Mouse (Mus musculus) embryonic facial prominence, embryonic 10.5 days (tissue): ENCODE results near the gene Vegfb. TPM values are rescaled to one million over a fixed set of nuclear protein-coding genes. Genes with fewer than 3 reads are reported as not detected.
A peak's percentile ranks its signal among the peaks of the same experiment; 100 is the strongest.

Experiments
- DNase-seq: peaks from one replicate; pipeline ENCODE4 v3.0.0-alpha.2; 2017; ENCODE audit warnings: low spot score
- H3K27ac ChIP-seq: fragments of 300-500 bp; sonication (generic); replicated peaks from 2 replicates; pipeline ENCODE4 v1.5.1; 2016; ENCODE audit warnings: mild to moderate bottlenecking
- H3K27me3 ChIP-seq: fragments of 300-500 bp; sonication (generic); replicated peaks from 2 replicates; pipeline ENCODE4 v1.6.1; 2016; ENCODE audit warnings: low read depth, mild to moderate bottlenecking; ENCODE audit not compliant: poor library complexity, severe bottlenecking
- H3K36me3 ChIP-seq: fragments of 300-500 bp; sonication (generic); replicated peaks from 2 replicates; pipeline ENCODE4 v1.6.1; 2016; ENCODE audit warnings: mild to moderate bottlenecking, moderate library complexity
- H3K4me1 ChIP-seq: fragments of 300-500 bp; sonication (generic); 2 replicates; pipeline ENCODE4 v1.6.1; 2016
- H3K4me3 ChIP-seq: fragments of 300-500 bp; sonication (generic); 2 replicates; pipeline ENCODE4 v1.5.1; 2016; ENCODE audit warnings: mild to moderate bottlenecking, moderate library complexity
- H3K9me3 ChIP-seq: fragments of 300-500 bp; sonication (generic); 2 replicates; pipeline ENCODE4 v1.6.1; 2016; ENCODE audit warnings: mild to moderate bottlenecking
- WGBS: fragments of 180-500 bp; shearing (Covaris S2); methylation state at CpG from one replicate; pipeline ENCODE4 v1.1.7; 2016; 5-methylcytosine and 5-hydroxymethylcytosine counted together
- polyA plus RNA-seq: library from polyadenylated mRNA; unstranded; fragments of >200 nt; fragmentation: Nextera tagmentation; extraction: Ambion mirVana; gene quantifications from 2 replicates; pipeline ENCODE4 v1.2.1, GENCODE M21; 2016

Vegfb gene
- polyA plus RNA-seq, 1 experiment from 2014 or later, result 36.9 TPM

DNA sequence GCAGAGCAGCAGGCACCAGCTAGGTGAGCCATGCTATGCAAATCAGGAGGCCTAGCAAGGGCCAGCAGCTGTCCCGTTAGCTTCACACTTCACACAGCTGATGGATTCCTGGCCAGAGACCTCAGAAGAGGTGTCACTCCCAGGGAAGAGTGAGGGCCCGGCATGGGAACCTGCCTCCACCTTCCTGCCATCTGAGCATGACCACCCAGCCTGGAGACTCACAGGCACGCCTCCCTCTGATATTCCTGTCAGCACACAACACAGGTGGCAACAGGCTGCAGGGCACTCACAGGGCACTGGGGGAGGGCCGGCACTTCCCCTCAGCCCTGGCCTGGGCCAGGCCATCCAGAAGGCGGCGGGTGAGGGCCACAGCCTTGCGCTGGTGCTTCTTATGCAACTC is 32.0 kb downstream of the Vegfb start:
- H3K36me3 ChIP-seq, result peaks cover 69% of the 10 kb centered on the region
- no peaks in the 10 kb centered on the region for H3K9me3 ChIP-seq
- 87% methylated on average over 7 of the region's 7 CpGs for WGBS
- no peak for DNase-seq
- no peak overlapping the region; the same call in 1 of the 2 replicates for H3K27ac ChIP-seq
- H3K4me3 ChIP-seq, result 0 out of 2 replicates have a peak overlapping the region, but pooled peaks have one; percentile 1
- peaks cover 19% of the 10 kb centered on the region for H3K4me1 ChIP-seq
- no peaks in the 10 kb centered on the region for H3K27me3 ChIP-seq

DNA sequence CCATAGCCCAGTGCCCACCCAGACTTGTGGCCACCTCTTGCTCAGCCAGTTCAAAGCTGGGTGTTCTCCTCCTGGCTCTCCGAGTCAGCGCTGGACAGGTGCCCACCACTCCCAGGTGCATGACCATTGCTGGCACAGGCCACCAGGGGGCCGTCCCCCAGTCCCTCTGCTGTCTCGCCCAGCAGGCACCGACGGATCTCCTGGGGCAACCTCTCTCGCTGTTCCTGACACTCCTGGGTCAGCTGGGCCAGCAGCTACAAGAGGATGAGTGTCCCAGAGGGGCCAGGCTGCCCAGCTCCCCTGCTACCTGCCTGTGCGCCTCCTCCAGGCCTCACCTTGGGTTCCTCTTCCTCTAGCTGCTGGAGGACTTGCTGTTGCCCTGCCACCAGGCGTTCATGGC is 33.4 kb downstream of the Vegfb start:
- Histone ChIP-seq H3K36me3 (peaks cover 62% of the 10 kb centered on the region), H3K9me3 (no peaks in the 10 kb centered on the region), H3K4me3 (no peak overlapping the region), H3K27me3 (no peaks in the 10 kb centered on the region), H3K4me1 (peaks cover 32% of the 10 kb centered on the region), H3K27ac (no peak overlapping the region)
- peak; percentile 57 for DNase-seq
- WGBS, result 69% methylated on average over 9 of the region's 9 CpGs

DNA sequence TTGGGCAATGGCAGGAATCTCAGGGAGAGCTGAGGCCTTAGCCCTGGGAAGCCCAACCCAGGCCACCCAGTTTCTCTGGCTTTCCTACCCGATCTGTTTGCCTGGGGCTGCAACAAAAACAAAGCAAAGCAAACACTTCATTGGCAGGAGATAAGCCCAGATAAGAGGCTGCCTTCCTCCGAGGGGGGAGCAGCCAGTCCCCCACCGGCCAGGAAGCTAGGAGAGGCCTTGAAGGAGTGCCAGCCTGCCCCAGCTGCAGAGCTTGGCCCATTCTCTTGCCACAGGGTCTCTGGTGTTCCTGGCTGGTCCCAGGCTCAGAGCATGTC is 34.8 kb downstream of the Vegfb start:
- H3K27ac ChIP-seq, result peak overlapping the region; percentile 65; the same call in 1 of the 2 replicates
- H3K36me3 ChIP-seq, result peaks cover 50% of the 10 kb centered on the region
- 17% methylated on average over 3 of the region's 3 CpGs for WGBS
- peaks cover 32% of the 10 kb centered on the region for H3K4me1 ChIP-seq
- H3K9me3 ChIP-seq, result no peaks in the 10 kb centered on the region
- DNase-seq, result no peak
- H3K27me3 ChIP-seq, result no peaks in the 10 kb centered on the region
- H3K4me3 ChIP-seq, result peak overlapping the region; percentile 70

DNA sequence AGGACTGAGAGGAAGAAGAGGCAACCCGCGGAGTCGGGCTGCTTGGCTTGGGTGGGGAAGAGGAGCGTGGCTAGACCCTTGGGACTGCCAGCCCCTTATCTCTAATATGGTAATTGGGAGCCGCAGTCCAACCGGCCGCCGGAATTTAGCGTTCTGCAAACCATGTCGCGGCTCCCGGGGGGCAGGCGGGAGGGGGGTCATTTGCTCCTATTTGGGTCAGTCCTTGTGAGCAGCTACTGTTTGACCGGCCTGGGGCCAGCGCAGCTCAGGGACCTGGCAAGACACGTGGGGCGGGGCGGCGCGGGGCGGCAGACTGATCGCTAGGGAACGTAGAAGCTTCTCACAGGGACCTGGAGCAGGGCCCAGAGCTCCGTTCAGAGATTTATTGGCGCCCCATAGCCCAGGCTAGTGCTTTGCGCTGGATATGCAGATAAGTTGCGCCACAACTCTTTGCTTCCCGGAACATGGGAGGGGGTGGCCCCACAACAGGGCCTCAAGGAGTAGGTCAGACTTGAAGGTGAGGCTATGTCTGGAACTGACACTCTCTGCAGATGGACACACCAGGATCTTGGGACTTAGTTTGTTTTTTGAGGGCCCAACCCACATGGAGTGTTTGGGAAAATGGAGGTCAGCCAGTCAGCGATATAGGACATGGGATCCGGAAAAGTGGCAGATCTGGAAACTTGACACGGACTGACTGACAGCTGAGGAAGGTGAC is 35.3 kb downstream of the Vegfb start:
- Histone ChIP-seq H3K27me3 (no peaks in the 10 kb centered on the region), H3K9me3 (no peaks in the 10 kb centered on the region), H3K4me1 (peaks cover 32% of the 10 kb centered on the region), H3K4me3 (peak overlapping the region; percentile 70), H3K27ac (peak overlapping the region; percentile 93), H3K36me3 (peaks cover 45% of the 10 kb centered on the region)
- 2% methylated on average over 31 of the region's 31 CpGs for WGBS
- peak; percentile 69 for DNase-seq

DNA sequence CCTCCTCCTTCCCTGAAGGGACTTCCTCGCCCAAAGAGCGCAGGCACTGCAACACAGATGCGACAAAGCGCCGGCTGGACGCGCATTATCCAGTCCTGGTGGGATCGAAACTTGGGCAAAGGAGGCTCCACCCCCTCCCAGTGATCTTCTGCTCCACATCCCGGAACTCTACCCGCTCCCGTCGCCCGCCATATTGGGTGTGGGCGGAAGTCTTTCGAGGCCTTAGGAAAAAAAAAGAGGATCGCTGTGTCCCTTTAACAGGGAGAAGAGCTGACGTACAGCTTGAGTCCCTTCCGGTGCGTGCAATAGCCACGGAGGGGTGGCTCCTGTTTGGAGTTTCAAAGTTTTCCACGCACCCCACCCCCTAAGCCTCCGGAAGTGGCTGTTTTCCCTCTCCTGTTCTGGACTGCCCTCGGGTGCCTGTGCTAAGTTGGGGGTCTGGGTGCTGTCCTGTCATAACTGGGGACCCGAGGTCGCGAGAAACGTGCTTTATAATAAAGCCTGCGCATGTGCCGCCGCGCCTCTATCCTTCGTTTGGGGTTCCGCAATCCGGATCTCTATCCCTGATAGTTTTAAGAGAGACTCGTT is 36.0 kb downstream of the Vegfb start:
- no peaks in the 10 kb centered on the region for H3K27me3 ChIP-seq
- H3K27ac ChIP-seq, result peak overlapping the region; percentile 93
- peak; percentile 92 for DNase-seq
- H3K36me3 ChIP-seq, result peaks cover 38% of the 10 kb centered on the region
- H3K9me3 ChIP-seq, result no peaks in the 10 kb centered on the region
- H3K4me1 ChIP-seq, result peaks cover 32% of the 10 kb centered on the region
- H3K4me3 ChIP-seq, result peak overlapping the region; percentile 70
- WGBS, result under 1% methylated on average over 35 of the region's 35 CpGs

DNA sequence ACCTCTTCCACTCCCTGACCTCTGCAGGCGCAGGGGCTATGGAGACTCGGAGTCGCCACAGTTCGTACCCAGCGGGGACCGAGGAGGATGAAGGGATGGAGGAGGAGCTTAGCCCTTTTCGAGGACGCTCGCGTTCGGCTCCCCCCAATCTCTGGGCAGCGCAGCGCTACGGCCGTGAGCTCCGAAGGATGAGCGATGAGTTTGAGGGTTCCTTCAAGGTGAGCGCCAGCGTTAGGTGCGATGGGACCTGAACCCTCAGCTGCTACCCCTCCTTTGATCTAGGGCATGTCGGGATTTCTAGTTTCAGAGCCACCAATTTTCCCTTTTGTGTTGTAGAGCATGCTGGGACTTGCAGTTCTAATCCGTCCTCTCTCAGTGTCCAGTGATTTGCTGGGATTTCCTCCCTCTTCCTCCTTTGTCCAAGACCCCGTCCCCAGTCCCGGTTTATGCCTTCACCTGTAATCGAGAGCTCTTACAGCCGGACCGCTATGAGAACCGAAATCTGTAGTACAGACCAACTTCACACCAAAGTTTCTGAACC is 36.8 kb downstream of the Vegfb start:
- peaks cover 32% of the 10 kb centered on the region for H3K4me1 ChIP-seq
- no peaks in the 10 kb centered on the region for H3K9me3 ChIP-seq
- peak; percentile 75 for DNase-seq
- H3K36me3 ChIP-seq, result peaks cover 36% of the 10 kb centered on the region
- H3K27ac ChIP-seq, result peak overlapping the region; percentile 93
- WGBS, result under 1% methylated on average over 28 of the region's 28 CpGs
- H3K27me3 ChIP-seq, result no peaks in the 10 kb centered on the region
- H3K4me3 ChIP-seq, result peak overlapping the region; percentile 70

DNA sequence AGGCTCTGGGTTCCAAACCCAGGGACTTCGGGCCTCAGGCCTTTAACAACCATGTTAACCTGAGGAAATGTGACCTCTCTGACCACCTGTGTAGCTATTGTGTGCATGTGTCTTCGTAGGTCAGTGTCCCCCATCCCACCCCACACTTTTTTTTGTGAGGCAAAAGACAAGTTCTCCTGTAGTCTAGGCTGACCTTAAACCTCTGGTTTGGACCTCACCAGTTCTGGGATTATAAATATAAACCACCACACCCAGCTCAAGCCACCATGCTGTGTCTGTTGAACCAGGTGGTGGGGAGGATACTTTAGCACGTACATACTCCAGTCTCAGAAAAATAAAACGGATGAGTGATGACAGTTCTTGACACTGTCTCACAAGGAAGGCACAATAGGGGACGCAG is 37.5 kb downstream of the Vegfb start:
- Histone ChIP-seq H3K27me3 (no peaks in the 10 kb centered on the region), H3K4me3 (peak overlapping the region; percentile 70), H3K4me1 (peaks cover 32% of the 10 kb centered on the region), H3K9me3 (no peaks in the 10 kb centered on the region), H3K36me3 (peaks cover 36% of the 10 kb centered on the region), H3K27ac (peak overlapping the region; percentile 93)
- DNase-seq, result no peak
- WGBS, result 65% methylated on average over 5 of the region's 5 CpGs

DNA sequence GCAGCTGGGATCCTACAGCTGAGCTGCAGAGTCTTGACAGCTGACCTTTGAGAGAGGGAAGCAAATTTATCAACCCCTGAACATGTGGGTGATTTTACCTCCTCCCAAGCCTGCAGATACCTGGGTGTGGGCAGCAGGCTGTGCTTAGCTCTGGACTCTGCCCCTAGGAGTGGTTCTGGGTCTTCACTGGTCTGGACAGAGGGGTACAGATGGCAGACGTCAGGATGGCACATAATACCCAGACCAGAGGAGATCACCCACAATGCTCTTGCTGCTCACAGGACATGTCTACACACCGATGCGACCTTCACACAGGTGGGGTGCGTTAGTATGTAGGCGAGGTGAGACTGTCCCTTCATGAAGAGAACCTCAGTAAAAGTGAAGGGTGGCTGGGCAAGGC is 37.9 kb downstream of the Vegfb start:
- peaks cover 32% of the 10 kb centered on the region for H3K4me1 ChIP-seq
- DNase-seq, result no peak
- H3K27me3 ChIP-seq, result no peaks in the 10 kb centered on the region
- H3K27ac ChIP-seq, result peak overlapping the region; percentile 93
- 92% methylated on average over 5 of the region's 5 CpGs for WGBS
- peaks cover 35% of the 10 kb centered on the region for H3K36me3 ChIP-seq
- H3K9me3 ChIP-seq, result no peaks in the 10 kb centered on the region
- peak overlapping the region; percentile 70 for H3K4me3 ChIP-seq

DNA sequence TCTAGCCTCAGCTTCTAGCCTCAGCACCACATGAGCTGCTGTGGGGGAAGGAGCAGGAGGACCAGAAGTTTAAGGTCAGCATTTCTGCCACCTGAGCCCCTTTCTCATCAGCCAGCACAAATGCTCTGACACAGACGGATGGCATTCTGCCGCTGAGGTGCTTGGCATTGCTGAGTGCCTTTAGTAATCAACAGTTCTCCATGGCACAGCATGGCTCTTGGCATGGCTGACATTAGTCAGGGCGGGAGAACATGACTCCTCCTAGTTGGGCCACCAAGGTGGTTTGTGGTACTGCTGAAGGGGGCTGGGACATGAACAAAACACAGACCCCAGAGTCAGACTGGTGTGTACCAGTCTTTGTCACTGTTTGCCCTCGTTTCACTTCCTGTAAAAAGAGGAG is 39.3 kb downstream of the Vegfb start:
- peaks cover 32% of the 10 kb centered on the region for H3K4me1 ChIP-seq
- H3K4me3 ChIP-seq, result no peak overlapping the region
- peaks cover 24% of the 10 kb centered on the region for H3K36me3 ChIP-seq
- no peaks in the 10 kb centered on the region for H3K27me3 ChIP-seq
- no peaks in the 10 kb centered on the region for H3K9me3 ChIP-seq
- WGBS, result 83% methylated on average over 4 of the region's 4 CpGs
- H3K27ac ChIP-seq, result no peak overlapping the region
- DNase-seq, result no peak

DNA sequence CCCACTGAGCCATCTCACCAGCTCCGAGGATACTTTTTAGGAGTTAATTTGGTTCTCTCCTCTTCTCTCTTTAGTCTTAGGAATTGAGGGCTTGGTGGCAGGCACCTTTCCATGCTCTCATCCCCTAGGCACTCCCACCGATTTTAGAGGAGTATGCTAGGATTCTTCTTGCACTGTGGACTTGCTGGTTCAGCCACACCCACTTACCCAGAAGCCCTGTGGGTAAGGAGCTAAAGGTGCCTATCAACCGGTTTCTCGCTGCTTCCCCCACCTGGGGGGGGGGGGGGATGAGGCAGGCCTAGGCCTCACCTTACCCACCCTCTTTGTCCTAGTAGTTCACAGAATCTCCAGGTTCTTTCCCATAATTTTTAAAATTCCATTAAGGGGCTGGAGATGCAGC is 39.7 kb downstream of the Vegfb start:
- Histone ChIP-seq H3K36me3 (peaks cover 24% of the 10 kb centered on the region), H3K4me3 (no peak overlapping the region), H3K27me3 (no peaks in the 10 kb centered on the region), H3K4me1 (peaks cover 32% of the 10 kb centered on the region), H3K9me3 (no peaks in the 10 kb centered on the region), H3K27ac (no peak overlapping the region)
- DNase-seq, result no peak
- 50% methylated on average over 4 of the region's 4 CpGs for WGBS

DNA sequence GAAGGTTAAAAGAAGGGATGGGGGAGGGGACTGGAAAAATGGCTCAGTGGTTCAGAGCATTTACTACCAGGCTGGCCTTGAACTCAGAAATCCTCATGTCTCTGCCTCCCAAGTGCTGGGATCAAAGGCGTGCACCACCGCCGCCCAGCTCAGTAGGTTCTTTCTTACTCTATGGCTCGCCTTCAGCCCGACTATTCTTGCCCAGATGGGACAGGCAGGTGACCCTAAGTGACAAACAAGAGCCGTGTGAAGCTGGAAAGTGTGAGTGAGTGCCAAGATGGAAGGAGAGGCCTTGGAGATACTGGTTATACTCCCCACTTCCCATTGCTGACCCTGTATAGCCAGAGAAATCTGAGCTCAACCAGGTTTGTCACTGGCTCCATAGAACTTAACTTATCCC is 43.7 kb downstream of the Vegfb start:
- H3K9me3 ChIP-seq, result no peaks in the 10 kb centered on the region
- DNase-seq, result no peak
- 91% methylated on average over 6 of the region's 6 CpGs for WGBS
- H3K4me1 ChIP-seq, result peaks cover 33% of the 10 kb centered on the region
- H3K36me3 ChIP-seq, result peaks cover 16% of the 10 kb centered on the region
- H3K27ac ChIP-seq, result no peak overlapping the region
- no peak overlapping the region for H3K4me3 ChIP-seq
- H3K27me3 ChIP-seq, result peaks cover 12% of the 10 kb centered on the region; the same call in 1 of the 2 replicates

DNA sequence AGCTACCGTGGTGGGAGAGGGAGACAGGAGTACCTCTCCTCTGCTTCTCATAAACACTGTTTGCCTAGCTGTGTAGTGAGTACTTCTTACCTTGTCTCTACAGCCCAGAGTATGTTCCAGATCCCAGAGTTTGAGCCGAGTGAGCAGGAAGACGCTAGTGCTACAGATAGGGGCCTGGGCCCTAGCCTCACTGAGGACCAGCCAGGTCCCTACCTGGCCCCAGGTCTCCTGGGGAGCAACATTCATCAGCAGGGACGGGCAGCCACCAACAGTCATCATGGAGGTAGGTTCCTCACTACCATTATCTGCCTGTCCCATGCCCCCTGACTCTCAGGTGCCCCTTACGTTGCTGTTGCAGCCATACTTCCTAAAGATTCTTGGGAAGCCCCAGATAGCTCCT is 44.7 kb downstream of the Vegfb start:
- no peak for DNase-seq
- Histone ChIP-seq H3K4me3 (peak overlapping the region; percentile 93), H3K4me1 (peaks cover 33% of the 10 kb centered on the region), H3K27me3 (peaks cover 17% of the 10 kb centered on the region; the same call in 1 of the 2 replicates), H3K27ac (peak overlapping the region; percentile 96), H3K9me3 (no peaks in the 10 kb centered on the region), H3K36me3 (peaks cover 16% of the 10 kb centered on the region)
- 28% methylated on average over 5 of the region's 5 CpGs for WGBS

DNA sequence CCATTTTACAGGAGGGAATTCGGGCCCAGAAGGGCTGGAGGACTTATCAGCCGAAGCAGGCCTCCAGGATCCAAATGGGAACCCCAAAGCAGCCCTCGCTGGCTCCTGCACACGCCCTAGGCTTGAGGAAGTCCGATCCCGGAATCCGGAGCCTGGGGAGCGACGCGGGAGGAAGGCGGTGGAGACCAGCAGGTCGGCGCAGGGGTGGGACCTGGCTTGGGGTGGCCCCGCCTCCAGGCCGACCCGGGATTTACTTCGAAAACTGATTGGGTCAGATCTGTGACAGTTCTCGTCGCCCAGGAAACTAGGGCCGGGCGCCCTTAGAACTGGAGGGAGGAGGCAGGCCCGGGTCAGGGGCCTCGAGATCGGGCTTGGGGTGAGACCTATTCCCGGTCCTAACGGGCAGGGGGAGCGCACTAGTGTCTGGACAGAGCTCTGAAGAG is 45.2 kb downstream of the Vegfb start, which contains the start of gene Gpr137:
Gene Gpr137, minus strand, starts transcription at position 232 of the 443 bp plus-strand sequence.
- H3K27me3 ChIP-seq, result peaks cover 17% of the 10 kb centered on the region; the same call in 1 of the 2 replicates
- peaks cover 33% of the 10 kb centered on the region for H3K4me1 ChIP-seq
- WGBS, result under 1% methylated on average over 27 of the region's 27 CpGs
- DNase-seq, result peak; percentile 94
- H3K9me3 ChIP-seq, result no peaks in the 10 kb centered on the region
- H3K4me3 ChIP-seq, result peak within 1 kb of the TSS; percentile 93
- peak within 1 kb of the TSS; percentile 96 for H3K27ac ChIP-seq
- H3K36me3 ChIP-seq, result peaks cover 16% of the 10 kb centered on the region
